Mouse (Mus musculus): ENCODE data around the gene Gm10471.
"Not testable (repeated sequence)": the region's sequence is repeated elsewhere in the genome, so short reads cannot be mapped to it uniquely, and the experiment has no call there.

Gm10471 gene

DNA sequence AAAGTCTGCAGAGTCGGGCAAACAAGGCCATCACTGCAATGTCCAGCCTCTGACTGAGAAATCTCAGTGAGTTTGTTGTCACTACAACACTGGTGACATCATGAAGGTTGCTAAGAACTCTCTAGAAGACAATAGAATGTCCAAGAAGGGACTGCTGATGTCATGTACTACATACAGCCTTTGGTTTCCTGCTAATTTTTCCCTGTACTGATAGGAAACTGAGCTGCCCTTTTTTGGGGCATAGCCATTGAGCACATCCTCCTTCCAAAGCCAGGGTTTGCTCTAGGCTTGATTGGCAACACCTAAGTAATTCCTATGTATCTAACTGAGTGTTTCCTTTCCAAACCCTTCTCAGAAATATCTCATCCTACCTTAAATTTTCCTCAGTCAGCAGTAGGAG lies at the start of gene Gm10471:
Gm10471 (minus strand) TSS at position 101 of the 400 bp plus-strand sequence.
- DNase-seq (ENCODE audit: low read depth, low spot score): not testable (repeated sequence)

DNA sequence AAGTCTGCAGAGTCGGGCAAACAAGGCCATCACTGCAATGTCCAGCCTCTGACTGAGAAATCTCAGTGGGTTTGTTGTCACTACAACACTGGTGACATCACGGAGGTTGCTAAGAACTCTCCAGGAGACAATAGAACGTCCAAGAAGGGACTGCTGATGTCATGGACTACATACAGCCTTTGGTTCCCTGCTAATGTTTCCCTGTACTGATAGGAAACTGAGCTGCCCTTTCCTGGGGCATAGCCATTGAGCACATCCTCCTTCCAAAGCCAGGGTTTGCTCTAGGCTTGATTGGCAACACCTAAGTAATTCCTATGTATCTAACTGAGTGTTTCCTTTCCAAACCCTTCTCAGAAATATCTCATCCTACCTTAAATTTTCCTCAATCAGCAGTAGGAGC lies 32.2 kb upstream of the Gm10471 start, which contains the start of gene Gm10220:
Gm10220 (minus strand) TSS at position 101 of the 400 bp plus-strand sequence.
- DNase-seq (ENCODE audit: low read depth, low spot score): not testable (repeated sequence)

GRCm38 (mm10) chr5:26105262-26105661 lies 16.2 kb upstream of the Gm10471 start, which contains the start of gene 5031410I06Rik:
Gene 5031410I06Rik (minus strand): TSS chr5:26105362.
- DNase-seq (ENCODE audit: low read depth, low spot score): not testable (repeated sequence)

DNA sequence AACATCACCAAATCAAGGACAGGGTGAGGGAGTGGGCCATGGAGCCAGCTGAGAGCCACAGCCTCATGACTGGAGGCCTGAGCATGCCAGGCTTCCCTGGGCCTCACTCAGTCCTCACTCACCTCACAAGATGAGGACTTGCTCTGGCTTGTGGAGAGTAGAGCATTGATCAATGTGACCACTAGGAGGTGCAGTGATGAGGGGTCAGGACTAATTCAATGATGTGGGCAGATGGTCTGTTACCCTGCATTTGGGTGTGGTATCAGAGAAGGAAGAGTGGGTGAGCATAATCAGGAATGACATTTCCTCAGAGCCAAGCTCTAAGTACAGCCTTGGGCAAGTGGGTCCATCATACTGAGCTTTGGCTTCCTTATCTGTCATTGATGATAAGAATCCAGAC lies 10.1 kb downstream of the Gm10471 start:
- not testable (repeated sequence) for DNase-seq (ENCODE audit: low read depth, low spot score)

GRCm38 (mm10) chr5:26070716-26071115 lies 18.4 kb downstream of the Gm10471 start:
- no peak for DNase-seq (ENCODE audit: low read depth, low spot score)

- not testable (repeated sequence) for DNase-seq (ENCODE audit: low read depth, low spot score)
These were observed 30.6 kb downstream of the Gm10471 start, which contains the start of gene Gm7347 for GRCm38 (mm10) chr5:26058481-26058880. Gene Gm7347 (minus strand): TSS chr5:26058581.

DNA sequence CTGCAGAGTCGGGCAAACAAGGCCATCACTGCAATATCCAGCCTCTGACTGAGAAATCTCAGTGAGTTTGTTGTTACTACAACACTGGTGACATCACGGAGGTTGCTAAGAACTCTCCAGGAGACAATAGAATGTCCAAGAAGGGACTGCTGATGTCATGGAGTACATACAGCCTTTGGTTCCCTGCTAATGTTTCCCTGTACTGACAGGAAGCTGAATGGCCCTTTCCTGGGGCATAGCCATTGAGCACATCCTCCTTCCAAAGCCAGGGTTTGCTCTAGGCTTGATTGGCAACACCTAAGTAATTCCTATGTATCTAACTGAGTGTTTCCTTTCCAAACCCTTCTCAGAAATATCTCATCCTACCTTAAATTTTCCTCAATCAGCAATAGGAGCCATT lies 49.6 kb downstream of the Gm10471 start, which contains the start of gene Speer4a:
Speer4a (minus strand) TSS at position 101 of the 400 bp plus-strand sequence.
- not testable (repeated sequence) for DNase-seq (ENCODE audit: low read depth, low spot score)

All from brain, embryonic 18.5 days (tissue).